Mouse (Mus musculus): ENCODE data around the gene Gnmt. TPM values are rescaled to one million over a fixed set of nuclear protein-coding genes. Genes with fewer than 3 reads are reported as not detected.

Gene Gnmt
- total and polyA plus RNA-seq, 3 experiments: 0.13 to 0.71 (median 0.38) TPM

DNA sequence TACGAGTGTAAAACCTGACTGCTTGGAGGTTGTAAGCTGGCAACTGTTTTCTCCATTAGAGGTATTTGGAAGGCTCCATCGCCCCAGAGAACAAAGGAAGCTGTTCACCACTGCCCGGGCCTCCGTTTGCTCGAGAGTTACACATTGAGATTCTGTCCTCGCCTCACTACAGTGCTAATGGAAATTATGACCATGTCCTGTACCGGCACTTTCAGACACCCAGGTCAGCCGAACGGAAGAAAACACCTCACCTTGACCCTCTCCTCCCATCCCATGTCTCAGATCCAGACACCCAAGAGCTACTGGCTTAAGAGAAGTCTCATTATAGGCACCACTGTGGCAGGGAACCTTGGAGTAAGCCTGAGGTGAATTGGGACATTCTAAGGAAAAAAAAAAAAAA, 15.1 kb downstream of the Gnmt start (continued):
- TF ChIP-seq PAX5 (IDR thresholded peaks at IDR 0.05; ENCODE audit: low read length) (no peak), ZMIZ1 (IDR thresholded peaks at IDR 0.05; ENCODE audit: low read depth, low read length) (no peak), EP300 (IDR thresholded peaks at IDR 0.05; ENCODE audit: low read length) (peak; percentile 43)

DNA sequence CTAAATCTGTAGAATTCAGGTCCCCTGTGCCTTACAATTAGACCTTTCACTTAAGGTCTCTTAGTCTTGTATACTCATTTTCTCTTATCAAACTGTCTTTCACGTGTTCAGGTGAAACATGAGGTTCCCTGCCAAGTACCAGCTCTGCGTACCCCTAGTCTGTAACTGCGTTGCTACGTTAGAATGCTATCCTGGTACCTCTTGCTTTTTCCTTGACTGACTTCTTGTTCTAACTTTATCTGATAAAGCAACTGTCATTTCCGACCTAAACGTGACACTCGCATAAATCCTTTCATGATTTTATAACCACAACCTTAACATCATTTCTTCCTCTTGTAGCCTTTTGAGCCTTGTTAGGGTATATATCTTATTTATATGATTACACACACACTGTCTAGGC, 16.5 kb downstream of the Gnmt start:
- no peaks in the 10 kb centered on the region for H3K27me3 ChIP-seq (replicated peaks)
- peaks cover 17 to 40% of the 10 kb centered on the region in 2 experiments for H3K36me3 ChIP-seq (replicated peaks in 1 of 2; ENCODE audit: control insufficient read depth in 1 of 2, insufficient read depth in 1 of 2, low read length in 1 of 2)
- dilution Hi-C loops (cut with MboI; ENCODE audit: extremely low pct_ligation_motif_present, extremely low pct_unique_long_range_greater_than_20kb, low sequenced_read_pairs): no loop called here
- H3K9ac ChIP-seq (ENCODE audit: insufficient read depth, low read depth): peak overlapping the region; percentile 91
- peak overlapping the region; percentile 86 for H3K4me2 ChIP-seq (ENCODE audit: insufficient read depth, low read depth, poor library complexity, severe bottlenecking)
- DNase-seq (ENCODE audit: extremely low read depth): no peak
- no peak for TF ChIP-seq JUN (IDR thresholded peaks at IDR 0.05; ENCODE audit: insufficient read depth, low read depth, low read length)
- TF ChIP-seq ZC3H11A (IDR thresholded peaks at IDR 0.05; ENCODE audit: low read depth, low read length): no peak
- no peak for TF ChIP-seq ZNF384 (IDR thresholded peaks at IDR 0.05; ENCODE audit: low read depth, low read length)
- no peak for TF ChIP-seq ZKSCAN1 (IDR thresholded peaks at IDR 0.05; ENCODE audit: borderline replicate concordance, low read depth, low read length)
- TF ChIP-seq TCF12 (IDR thresholded peaks at IDR 0.05; ENCODE audit: low read depth, low read length): no peak
- no peak for TF ChIP-seq RAD21 (IDR thresholded peaks at IDR 0.05; ENCODE audit: low read depth, low read length)
- TF ChIP-seq IRF4 (IDR thresholded peaks at IDR 0.05; ENCODE audit: low read depth, low read length): no peak
- TF ChIP-seq USF1 (IDR thresholded peaks at IDR 0.05; ENCODE audit: low read depth, low read length): no peak
- TF ChIP-seq E2F4 (IDR thresholded peaks at IDR 0.05; ENCODE audit: insufficient replicate concordance, low read depth, low read length): no peak
- TF ChIP-seq MEF2A (IDR thresholded peaks at IDR 0.05; ENCODE audit: borderline replicate concordance, low read depth, low read length): no peak
- no peak for TF ChIP-seq UBTF (IDR thresholded peaks at IDR 0.05; ENCODE audit: low read depth, low read length)
- TF ChIP-seq POLR2A (IDR thresholded peaks at IDR 0.05; ENCODE audit: low read depth, low read length): no peak
- no peak for TF ChIP-seq USF2 (conservative IDR thresholded peaks at IDR 0.05; ENCODE audit: low read depth, low read length)
- TF ChIP-seq MAX (IDR thresholded peaks at IDR 0.05; ENCODE audit: low read length): no peak
- TF ChIP-seq TBP (conservative IDR thresholded peaks at IDR 0.05; ENCODE audit: low read depth, low read length): no peak
- no peak for TF ChIP-seq RCOR1 (conservative IDR thresholded peaks at IDR 0.05; ENCODE audit: low read depth, low read length)
- TF ChIP-seq CTCF (conservative IDR thresholded peaks at IDR 0.05 in 1 of 2, IDR thresholded peaks at IDR 0.05 in 1 of 2; ENCODE audit: low read depth in 2 of 2, low read length in 2 of 2): no peak
- no peak for TF ChIP-seq MYC (IDR thresholded peaks at IDR 0.05; ENCODE audit: low read depth, low read length)
- H3K79me2 ChIP-seq (replicated peaks; ENCODE audit: control insufficient read depth, extremely low read depth, insufficient read depth, poor library complexity, severe bottlenecking): peaks cover 19% of the 10 kb centered on the region
- in situ Hi-C loops (cut with MboI; ENCODE audit: low pct_ligation_motif_present, low pct_unique_long_range_greater_than_20kb, low sequenced_read_pairs): loop anchor here (5.0 kb wide), 1 partner anchor 60 kb away; the partner anchor contains the start of gene Cul7
- peak overlapping the region; percentile 84 to 99 (median 87) for H3K4me3 ChIP-seq (replicated peaks in 1 of 3; ENCODE audit: low read depth in 2 of 3, low read length in 2 of 3, poor library complexity in 1 of 3)
- peaks cover 6 to 18% of the 10 kb centered on the region in 2 experiments for H3K4me1 ChIP-seq (ENCODE audit: control insufficient read depth in 1 of 2, insufficient read depth in 2 of 2)
- H3K27ac ChIP-seq (ENCODE audit: insufficient read depth, low read depth): no peak overlapping the region
- peaks cover 10% of the 10 kb centered on the region for H3K9me3 ChIP-seq (replicated peaks; ENCODE audit: low read length)

Data from CH12.LX (cell line).